Mouse (Mus musculus): Measurements from ENCODE around the gene 1700020L24Rik.

Gene 1700020L24Rik

DNA sequence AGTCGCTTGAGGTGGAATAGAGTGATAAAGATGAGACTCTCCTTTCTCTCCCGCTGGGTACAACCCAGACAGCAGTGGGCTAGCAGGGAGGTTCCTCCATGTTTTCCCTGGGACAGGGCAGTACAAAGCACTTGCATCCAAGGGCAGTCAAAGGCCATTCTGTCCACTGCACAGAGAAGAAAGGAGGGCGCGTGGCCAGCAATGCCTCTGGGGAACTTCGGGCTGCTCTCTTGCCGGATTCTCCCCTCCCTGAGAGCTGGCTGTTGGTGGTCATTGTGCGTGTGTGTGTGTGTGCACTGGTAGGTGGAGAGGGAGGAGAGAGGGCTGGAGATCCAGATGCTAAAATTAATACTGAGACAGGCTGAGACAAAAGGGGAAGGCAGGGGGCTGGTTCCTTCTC lies 3.8 kb downstream of the 1700020L24Rik start:
- no peak for DNase-seq

DNA sequence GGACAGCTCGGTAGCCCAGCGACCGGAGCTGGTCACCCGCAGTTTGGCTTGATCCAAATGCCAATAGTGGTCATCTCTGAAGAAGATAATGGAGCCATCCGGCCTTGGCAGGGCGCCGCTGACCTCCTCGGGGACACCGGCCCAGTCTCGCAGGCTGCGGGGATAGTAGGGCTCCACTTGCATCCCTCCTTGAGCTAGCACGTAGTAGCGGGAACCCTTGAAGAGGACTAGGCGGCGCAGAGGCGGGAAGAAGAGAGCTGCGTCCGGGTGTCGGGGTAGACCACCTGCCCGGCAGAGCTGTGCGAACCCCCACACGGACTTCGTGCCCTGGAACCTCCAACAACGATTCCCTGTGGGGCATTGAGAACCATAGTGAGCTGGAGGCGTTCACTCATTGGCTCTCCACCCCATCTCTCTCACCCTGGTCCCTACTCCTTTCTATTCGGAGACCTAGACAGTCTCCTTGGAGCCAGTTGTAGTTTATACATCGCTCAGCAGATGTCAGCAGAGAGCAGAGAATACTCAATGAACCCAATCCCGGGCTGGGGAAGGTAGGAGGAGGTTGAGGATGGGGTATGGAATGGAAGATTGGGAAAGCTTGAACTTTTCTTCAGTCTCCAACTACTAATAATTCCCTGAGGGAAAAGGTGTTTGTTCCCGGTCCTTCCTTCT lies 5.3 kb downstream of the 1700020L24Rik start:
- DNase-seq, result peak; percentile 74

DNA sequence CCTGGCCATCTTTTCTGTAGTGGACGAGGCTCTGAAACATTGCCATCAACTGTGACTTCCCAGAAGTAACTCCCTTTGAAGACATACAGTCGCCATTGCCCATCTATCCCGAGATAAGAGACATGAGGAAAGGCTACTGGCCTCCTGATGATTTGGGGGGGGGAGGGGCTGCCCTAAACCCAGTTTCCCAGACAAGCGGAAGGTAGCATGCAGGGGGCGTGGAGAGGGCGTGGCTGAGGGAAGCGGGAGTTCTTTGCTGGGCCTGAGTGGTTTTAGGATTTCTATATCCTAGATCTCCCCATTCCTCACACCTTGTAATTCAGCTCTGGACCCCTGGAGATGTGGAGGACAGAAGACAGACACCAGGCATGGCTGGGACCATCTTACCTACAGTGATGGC lies 6.3 kb downstream of the 1700020L24Rik start:
- no peak for DNase-seq

DNA sequence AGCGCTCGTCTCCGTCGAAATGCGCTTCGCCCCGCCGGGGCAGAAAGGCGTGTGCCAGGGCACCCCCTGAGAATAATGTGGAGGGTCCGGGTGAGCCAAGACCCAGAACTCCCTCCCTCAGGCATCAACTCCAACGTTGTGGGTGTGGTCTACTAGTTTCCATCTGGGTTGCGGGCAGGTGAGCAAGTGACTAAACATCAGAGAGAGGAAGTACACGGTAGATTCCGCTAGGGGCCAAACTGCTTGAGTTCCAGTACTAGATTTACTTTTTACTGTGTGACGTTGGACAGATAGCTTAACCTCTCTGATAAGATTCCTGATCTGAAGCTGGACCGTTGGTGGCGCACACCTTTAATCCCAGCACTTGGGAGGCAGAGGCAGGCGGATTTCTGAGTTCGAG lies 7.5 kb downstream of the 1700020L24Rik start:
- DNase-seq, result no peak

DNA sequence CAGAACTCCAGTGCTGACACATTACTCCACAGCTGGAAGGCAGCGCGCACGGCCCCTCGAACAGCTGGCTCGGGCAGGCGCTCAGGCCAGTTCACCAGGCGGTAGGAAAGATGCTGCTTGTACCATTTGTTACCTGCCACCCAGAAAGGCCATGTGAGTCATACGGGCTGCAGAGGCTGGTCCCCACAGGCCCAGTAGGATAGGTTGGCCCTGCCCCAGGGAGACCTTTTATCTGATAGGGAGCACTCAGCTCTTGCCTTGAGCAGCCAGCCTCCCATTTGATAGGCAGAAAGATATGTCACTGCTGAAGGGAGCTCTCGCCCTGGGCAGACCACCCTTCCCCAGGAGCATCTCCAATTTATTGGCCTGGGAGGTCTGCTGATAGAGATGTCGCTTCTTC lies 10.1 kb downstream of the 1700020L24Rik start:
- no peak for DNase-seq

DNA sequence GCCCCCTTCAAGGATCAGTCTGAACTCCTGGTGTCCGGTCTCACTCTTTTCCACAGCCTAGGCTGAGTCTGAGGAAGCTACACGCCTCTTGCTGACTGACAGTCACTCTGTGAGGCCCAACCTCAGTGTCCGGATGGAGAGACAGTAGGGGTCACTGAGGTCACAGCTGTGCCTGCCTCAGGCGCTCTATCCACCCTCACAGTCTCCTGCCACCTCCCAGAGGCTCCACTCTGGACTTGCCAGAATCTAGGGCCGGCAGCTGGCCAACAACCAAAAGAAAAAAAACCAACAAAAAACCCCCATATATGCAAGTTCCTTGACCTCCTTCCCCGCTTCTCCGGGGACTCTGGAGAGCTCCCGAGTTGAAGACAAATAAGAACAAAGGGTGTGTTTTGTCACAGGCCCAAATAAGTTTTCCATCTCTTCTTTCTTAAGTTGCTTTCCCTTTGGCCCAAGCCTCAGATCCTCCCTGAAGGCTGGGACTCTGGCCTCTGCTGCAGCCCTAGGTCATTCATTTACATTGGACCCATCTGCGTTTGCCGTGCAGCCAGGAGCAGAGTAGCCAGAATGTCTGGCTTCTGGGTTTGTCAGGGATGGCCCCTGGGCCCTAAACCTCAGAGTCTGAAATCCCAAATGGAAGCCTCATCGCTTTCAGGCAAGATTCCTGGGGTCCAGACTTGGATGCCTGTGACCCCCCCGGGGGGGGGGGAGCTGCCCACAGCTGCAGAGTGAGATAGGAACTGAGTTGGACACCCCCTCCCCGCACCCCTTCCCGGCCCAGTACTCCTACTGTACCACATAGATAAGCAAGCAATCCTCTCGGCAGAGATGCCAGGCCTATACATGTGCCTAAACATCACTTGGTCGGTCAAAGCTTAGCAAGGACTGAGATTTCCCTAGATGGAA lies 10.8 kb downstream of the 1700020L24Rik start:
- DNase-seq, result no peak

DNA sequence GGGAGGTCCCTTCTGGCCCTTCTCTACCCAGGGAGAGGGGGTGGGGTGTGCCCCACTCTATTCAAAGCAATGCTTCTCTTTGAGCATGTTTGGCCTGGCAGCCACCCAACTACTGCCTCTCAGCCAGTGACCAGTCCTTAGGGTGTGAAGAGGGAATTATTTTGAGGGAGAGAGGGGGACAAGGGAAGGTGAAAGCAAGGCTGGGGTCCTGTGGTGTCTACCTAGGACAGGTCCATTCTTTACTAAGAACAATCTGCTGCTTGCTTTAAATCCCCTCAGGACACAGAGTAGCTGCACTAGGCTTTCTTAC lies 11.4 kb downstream of the 1700020L24Rik start:
- DNase-seq, result no peak

DNA sequence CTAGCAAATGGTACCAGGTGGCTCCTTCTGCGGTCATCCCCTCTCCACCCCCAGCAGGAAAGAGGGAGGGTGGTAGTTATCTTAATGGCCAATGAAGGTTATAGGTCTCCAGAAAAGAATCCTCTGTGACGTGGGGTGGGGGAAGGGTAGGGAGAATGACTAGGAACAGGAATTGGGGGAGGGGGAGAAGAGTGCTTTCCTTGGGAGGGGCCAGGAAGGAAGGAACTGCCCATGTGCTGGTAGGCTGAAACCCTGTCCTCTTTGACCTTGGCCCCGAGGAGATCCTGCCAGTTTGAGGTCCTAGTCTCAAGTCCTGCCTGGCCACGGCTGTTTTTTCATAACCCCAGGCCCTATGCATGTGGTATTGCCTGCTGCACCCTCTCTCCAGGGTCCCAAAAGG lies 11.8 kb downstream of the 1700020L24Rik start:
- DNase-seq, result no peak

DNA sequence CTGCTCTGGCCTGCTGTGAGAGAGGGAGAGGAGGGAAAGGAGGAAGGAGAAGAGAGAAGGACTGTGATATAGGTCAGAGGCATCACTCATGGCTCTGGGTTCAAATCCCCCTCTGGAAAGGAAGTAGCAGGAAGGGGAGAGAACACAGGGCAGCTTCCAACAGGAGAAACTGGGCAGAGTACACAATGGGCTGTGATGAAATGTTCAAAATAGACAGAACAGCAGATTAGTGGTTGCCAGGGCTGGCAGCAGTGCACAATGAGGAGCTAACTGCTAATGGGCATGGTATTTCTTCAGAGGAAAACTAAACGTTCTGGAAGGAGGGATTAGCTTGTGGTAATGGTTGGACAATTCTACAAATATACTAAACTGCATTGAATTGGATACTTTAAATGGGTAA lies 13.1 kb downstream of the 1700020L24Rik start:
- DNase-seq, result no peak

DNA sequence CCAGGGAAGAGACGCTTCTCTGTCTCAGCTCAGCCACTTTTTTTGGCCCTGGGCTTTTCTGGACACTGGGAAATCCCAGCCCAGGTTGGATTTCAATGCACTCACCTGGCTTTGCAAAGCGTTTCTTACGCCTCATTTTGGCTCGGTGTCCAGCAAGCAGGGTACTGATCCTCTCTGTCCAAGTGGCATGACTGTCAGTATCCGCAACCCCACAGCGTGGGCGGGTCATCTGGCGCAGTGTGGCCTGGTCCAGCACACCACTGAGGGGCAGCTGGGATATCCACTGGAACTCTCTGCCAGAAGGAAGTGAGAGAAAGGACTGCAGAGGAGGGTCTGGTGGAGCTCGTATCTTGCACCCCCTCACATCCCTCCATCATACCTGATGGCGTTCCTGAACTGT lies 13.8 kb downstream of the 1700020L24Rik start:
- no peak for DNase-seq

DNA sequence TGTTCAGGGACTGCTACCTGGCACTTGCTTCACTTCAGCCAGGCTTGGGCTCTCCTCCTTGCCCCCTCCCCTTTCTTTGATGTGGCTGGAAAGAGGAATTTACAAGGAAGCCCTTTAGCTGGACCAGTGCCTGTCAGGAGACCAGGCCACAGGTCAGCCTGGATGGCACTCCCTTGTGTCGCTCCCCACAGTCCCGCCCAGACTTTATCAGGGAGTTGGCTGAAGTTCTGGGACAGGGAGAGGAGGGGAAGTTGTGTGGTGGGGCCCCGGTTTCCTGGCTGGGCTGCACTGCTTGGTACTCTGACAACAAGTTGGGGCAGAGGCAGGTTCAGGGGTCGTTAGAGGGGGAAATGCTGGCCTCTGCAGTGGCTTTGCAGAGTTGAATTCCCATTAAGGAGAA lies 17.1 kb downstream of the 1700020L24Rik start:
- no peak for DNase-seq

DNA sequence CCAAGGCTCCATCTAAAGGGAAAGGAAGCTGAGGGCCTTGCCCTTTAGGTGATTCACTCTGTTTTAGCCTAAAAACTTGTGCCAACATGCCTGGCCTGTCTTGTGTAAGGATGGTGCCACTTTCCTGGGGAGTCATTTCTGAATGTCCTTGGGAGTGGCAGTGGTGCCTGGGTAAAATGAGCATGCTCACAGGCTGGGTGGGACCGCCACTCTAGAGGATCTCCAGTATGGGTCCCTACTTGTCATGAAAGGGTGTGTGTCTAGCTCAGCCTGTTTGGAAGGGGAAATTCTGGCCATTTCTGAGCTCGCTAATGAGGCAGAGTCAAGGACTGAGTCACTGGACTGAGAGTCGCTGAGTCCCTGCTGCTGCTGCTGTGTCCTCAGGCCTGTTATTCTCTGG lies 18.1 kb downstream of the 1700020L24Rik start:
- DNase-seq, result no peak

DNA sequence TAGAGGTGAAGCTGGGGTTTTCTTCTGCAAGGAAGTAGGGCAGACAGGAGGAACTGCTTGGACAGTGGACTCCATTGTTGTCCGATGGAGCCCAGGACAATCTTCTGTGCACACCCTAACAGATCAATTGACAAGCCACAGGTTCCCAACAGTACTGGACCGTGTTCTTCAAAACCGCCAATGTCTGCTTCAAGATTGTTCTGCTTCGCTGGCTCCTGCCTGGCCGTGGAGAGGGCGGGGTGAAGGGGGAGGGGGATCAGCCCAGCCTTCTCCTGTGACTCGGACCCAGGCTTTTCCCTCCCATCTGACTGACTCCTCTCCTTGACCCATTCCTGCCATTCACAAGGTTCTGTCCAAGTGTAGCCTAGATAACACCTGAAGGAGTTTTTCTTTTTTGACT lies 19.8 kb downstream of the 1700020L24Rik start:
- no peak for DNase-seq

DNA sequence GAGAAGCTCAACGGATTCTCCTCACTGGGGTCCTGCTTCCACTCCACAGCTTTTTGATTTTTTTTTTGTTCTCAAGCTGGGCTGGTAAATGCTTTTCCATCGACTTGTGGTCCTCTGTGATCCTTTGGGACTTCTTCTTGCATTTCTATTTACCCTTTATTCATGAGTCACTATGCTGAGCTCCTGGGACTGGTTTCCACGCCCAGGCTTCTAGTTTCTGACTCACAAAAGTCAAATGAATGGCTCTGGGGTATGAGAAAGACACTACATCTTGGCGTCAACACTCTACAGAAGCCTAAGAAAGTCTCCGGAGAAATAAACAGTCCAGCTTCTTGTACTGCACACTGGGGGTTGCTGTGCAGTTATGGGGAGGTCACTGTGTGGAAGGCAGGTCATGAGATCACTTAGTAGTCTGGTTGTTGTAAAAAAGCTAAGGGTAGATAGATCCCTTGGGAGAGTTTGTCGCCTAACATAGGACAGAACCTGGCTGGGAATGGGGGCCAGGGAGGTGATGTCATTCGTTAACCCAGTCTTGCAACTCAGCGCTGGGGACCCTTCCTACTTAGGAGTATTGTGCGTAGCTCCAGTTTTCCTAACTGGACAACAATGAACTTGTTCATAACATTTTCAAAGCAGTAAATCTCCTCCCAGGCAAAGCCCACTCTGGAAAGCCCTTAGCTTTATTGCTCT lies 20.6 kb downstream of the 1700020L24Rik start:
- no peak for DNase-seq

DNA sequence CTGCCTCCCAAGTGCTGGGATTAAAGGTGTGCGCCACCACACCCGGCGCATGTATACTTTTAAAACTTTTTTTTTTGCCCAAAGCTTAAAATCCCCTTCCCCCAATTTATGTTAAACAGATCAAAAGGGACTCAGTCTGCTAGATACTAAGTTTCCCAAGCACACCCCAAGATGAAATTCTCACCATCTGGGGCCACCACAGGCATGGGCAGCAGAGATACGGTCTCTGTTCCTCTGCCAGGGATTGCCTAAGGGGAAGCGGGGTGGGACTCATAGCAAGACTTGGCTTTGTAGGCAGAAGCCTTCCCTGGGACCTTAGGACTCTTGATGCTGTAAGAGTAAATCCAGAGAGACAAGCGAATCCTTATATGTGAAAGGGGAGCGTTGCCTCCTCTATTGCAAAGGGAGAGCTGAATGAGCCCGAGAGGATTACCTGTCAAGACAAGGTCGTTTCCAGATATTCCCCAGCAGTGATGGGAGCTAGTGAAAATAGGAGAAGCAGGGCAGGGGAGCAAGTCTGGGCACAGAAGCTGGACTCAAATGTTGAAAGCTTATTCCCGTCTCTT lies 24.1 kb downstream of the 1700020L24Rik start:
- DNase-seq, result peak; percentile 1

DNA sequence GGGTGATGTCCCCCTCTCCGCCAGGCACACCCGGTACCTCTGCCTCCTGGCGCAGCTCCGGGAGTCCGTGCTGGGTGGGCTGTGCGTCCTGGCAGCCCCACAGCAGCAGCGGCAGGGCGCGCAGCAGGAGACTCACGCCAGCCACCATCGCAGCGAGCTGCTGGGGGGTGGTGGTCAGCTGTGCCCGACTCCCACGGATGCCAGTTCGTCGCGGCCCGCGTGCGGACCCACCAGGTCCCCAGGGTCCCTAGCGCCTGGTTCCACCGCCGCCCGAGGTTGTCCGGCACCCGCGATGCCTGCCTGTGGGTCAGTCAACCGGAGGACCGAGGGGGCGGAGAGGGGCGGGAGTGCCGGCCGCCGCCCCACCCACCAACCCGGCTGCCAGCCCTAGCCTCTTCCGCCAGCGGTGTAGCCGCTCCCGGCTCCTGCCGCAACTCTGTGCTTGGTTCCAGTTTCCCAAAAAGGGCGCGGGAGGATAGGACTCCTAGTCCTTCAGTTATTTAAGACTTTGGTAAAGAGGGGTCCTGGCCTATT lies 25.3 kb downstream of the 1700020L24Rik start, which contains the start of gene Mmp28:
Mmp28 (minus strand) TSS at position 361 of the 534 bp plus-strand sequence.
- DNase-seq, result peak; percentile 17

DNA sequence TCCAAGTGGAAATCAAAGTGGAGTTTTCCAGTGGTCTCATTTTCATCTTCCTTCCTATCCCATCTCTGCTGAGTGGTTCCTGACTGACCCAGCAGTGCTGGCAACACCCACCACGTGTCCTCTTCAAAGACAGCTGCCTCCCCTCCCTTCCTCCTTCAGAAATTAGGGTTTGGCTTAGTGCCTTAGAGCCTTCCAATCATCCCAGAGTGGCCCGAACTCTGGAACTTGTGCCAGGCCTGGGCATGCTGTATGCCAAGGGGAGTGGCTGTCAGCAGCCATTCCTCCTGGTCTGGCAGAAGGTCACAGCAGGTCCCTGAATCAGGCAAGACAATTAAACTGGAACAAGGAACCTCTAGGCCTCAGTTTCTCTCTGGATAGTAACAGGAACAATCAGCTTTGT lies 28.5 kb downstream of the 1700020L24Rik start:
- no peak for DNase-seq

DNA sequence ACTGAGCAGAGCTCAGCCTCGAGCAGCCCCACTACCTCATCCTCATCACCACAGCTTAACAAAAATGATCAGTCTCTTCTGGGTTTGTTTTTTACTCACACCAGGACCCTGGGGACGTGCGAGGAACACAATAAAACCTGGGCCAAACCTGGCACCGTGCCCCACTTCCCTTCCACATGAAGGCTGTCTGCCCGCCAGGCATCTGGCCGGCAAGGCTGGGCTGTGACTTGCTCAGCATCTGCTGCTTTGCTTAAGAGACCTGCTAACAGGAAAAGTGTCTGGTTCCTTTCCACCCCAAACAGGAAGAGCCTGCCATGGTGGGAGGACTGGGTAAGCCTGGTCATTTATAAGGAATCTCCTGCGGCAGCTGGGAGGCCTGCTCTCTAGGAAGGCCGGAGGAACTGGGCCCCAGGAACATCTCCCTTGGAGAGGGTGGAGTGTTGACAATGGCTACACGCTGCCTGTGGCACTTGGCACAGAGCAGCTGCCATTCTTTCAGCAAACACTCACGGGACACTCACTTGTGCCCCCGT lies 29.7 kb downstream of the 1700020L24Rik start:
- DNase-seq, result no peak

DNA sequence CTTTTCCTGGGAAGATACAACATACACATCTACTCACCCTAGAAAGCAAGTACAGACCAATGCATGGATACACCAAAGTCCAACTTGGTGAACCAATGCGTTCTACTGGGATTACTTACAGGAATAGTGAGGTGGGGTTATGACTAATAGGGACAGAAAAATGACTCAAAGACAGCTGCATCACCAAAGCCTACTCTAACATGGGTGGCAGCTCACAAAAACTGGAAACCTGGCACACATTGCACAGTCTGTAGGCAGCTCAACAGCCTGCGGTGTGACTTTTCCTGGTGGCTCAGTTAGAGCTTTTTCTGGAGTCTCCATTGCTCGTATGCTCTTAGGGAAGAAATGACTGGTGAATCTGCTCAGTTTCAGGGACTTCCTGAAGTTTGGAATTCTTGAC lies 31.3 kb downstream of the 1700020L24Rik start:
- no peak for DNase-seq

DNA sequence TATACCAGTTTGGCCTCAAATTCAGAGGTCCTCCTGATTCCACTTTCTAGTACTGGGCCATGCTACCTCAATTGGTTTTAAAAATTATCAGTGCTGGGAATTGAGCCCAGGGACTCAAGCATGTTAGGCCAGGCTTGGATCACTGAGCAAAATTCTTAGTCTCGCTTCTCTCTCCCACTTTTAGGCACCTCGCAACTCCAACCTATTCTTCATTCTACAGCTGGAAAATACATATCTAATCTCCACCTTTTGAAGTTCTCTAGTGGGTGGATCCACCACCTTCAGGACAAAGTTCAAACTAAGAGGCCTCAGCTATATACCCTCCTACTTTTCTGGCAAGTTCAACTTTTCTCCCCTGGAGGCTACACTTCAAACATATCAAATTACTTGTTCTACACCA lies 34.3 kb downstream of the 1700020L24Rik start:
- no peak for DNase-seq

DNA sequence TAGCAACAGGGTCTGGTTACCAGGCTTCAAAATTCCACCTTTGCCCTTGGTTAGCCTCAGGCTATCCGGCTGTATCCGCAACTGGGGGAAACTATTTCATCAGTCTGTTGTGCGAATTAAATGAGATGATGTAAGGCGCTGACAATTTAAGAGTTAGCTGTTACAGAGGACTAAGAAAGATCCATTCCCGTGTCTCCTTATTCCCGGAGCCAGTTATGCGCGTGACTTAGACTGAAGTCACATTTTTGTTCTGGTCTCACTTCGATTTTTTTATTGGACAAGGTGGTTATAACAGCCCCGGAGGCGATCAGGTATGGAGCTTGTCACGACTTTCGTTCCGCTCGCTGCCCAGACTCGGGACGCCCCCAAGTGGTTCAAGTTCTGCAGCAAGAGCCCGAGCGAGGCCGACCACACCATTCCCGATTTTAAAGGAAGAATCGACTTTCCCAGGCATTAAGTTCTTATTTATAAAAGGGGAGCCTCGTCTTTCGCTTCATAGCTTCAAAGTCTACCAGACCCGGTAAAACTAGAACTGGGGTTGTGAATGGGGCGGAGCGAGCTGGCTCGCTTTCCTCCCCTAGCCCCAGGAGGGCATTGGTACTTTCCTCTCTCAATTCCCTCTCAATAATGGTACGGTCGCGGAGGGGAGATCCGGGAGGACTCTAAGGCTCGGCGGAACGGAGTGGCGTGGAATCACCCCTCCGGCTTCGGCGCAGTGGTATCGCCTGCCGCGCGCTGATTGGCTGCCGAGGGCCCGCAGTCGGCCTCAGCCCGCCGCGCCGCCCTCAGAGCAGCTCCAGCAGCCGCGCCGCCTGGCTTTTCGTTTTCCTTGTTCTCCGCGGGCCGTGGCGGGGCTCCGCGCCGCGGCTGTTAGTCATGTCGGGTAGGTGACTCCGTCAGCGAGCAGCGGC lies 35.1 kb downstream of the 1700020L24Rik start, which contains the start of gene Taf15:
Taf15 (plus strand) TSS at position 763 of the 911 bp plus-strand sequence.
- DNase-seq, result peak; percentile 98

All from thymus, postnatal 4 days (tissue).